Mouse (Mus musculus): ENCODE results near the gene Elmo1. TPM values are rescaled to one million over a fixed set of nuclear protein-coding genes. Genes with fewer than 3 reads are reported as not detected.

Gene Elmo1
- polyA plus RNA-seq, 1 experiment from 2014 or later = 9.1 TPM

DNA sequence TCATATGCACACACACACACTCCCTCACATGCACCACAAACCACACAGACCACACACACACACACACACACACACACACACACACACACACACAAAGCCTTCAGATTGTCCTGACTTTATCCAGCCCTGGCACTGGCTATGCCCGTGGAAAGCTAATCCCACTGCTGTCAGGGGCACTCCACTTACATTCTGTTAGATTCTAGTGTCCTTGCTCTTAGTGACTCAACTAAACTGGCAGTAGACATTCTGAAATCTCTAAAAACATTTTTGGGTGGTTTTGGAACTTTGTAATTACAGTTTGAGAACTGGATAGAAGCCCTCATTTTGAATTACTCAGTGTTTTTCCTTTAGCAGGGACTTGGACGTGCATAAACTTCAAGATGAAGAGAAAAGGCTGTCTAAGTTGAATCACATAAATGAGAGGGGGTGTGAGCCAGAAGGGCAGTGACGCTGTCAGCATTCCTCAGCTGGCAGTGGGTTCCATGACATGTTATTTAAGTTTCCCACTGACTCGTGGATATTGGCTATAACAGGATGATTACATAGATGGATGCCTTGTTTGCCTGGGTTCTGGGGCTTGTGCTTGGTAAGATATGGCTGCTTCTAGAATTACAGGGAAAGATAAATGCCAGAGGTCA, 127.2 kb downstream of the Elmo1 start:
- 71% methylated on average over 4 of the region's 4 CpGs for WGBS
- Histone ChIP-seq H3K27ac (no peak overlapping the region), H3K4me3 (no peak overlapping the region), H3K9me3 (replicated peaks) (no peaks in the 10 kb centered on the region), H3K36me3 (no peaks in the 10 kb centered on the region), H3K4me1 (no peaks in the 10 kb centered on the region), H3K27me3 (ENCODE audit: low read depth, poor library complexity, severe bottlenecking) (no peaks in the 10 kb centered on the region)
- no peak for DNase-seq (ENCODE audit: low spot score)

DNA sequence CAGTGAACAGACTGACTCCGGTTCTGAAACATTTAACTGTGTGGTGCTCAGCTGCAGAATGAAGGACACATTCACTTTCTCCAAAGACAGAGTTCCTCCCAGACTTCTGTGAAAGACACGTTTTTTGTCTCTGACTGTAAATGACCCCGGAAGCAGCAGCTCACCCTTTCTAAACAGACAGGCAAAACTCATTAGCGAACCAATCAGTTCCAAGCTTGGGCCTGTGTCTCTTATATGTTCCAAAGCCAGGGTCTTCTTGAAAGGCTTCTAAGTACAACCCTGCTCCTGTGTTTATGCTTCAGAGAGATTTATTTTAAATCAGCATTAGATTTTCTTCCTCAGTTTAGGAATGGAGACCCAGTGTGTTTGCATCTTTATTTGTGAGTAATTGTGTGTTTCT, 127.7 kb downstream of the Elmo1 start:
- no peak overlapping the region for H3K4me3 ChIP-seq
- WGBS = 67% methylated on average over 4 of the region's 4 CpGs
- H3K9me3 ChIP-seq (replicated peaks) = no peaks in the 10 kb centered on the region
- no peak for DNase-seq (ENCODE audit: low spot score)
- H3K4me1 ChIP-seq = no peaks in the 10 kb centered on the region
- H3K27ac ChIP-seq = no peak overlapping the region
- H3K36me3 ChIP-seq = no peaks in the 10 kb centered on the region
- H3K27me3 ChIP-seq (ENCODE audit: low read depth, poor library complexity, severe bottlenecking) = no peaks in the 10 kb centered on the region

DNA sequence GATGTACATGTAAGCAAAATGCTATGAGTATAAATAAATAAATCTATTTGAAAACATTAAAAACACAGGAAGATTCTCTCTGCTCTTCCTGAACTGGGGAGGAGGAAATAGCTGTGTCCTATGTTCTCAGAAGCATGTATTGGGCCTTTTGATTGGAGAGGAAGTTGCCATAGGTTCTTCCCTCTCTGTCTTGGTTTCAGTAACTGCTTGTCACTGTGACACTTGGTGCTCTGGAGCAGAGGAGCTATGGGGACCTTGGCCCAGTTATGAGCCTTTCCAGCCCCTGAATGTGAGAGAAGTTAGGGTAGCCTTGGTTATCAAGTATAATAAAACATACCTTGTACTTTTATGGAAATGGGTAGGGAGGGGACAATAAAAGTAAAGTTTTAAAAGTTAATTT, 130.0 kb downstream of the Elmo1 start:
- H3K27me3 ChIP-seq (ENCODE audit: low read depth, poor library complexity, severe bottlenecking) = no peaks in the 10 kb centered on the region
- no peak overlapping the region for H3K27ac ChIP-seq
- no peak overlapping the region for H3K4me3 ChIP-seq
- DNase-seq (ENCODE audit: low spot score) = no peak
- no peaks in the 10 kb centered on the region for H3K36me3 ChIP-seq
- H3K4me1 ChIP-seq = no peaks in the 10 kb centered on the region
- no peaks in the 10 kb centered on the region for H3K9me3 ChIP-seq (replicated peaks)

DNA sequence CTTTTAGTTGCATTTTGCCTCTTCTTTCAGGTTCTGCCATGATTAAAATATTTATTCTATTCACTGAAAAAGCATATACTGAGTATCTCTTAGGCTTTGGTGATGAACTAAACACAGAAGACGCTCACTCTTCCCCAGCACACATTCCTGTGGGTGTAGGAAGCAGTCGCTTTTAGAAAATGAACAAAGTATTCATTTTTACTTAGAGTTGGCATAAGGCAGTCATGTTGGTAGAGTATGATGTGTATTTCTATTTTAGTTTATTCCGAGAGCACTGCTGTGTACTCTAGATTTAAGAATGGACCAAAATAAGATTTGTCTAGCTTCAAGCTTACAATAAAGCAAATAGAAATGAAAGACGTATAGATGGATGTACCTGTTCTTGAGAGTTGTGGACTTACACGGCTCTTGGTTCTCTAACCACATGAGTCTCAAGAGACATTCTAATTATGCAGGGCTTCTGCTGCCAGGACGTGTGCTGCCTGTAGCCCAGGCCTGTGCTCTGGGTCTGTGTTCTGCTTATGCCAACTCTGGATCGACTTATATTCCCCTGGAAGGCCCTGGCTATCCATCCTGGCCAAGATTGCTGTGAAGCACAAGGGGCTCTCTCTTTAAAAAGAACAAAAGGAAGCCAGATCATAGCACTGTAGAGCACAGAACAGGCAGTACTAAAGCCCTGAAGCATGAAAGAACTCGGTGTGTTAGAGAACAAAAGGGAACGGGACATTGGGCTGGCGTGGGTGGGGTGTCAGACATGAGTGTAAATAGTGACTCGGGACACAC, 137.7 kb downstream of the Elmo1 start:
- H3K9me3 ChIP-seq (replicated peaks) = no peaks in the 10 kb centered on the region
- H3K36me3 ChIP-seq = no peaks in the 10 kb centered on the region
- WGBS = 89% methylated on average over 11 of the region's 11 CpGs
- H3K27ac ChIP-seq = no peak overlapping the region
- H3K4me1 ChIP-seq = no peaks in the 10 kb centered on the region
- DNase-seq (ENCODE audit: low spot score) = no peak
- no peaks in the 10 kb centered on the region for H3K27me3 ChIP-seq (ENCODE audit: low read depth, poor library complexity, severe bottlenecking)
- no peak overlapping the region for H3K4me3 ChIP-seq

DNA sequence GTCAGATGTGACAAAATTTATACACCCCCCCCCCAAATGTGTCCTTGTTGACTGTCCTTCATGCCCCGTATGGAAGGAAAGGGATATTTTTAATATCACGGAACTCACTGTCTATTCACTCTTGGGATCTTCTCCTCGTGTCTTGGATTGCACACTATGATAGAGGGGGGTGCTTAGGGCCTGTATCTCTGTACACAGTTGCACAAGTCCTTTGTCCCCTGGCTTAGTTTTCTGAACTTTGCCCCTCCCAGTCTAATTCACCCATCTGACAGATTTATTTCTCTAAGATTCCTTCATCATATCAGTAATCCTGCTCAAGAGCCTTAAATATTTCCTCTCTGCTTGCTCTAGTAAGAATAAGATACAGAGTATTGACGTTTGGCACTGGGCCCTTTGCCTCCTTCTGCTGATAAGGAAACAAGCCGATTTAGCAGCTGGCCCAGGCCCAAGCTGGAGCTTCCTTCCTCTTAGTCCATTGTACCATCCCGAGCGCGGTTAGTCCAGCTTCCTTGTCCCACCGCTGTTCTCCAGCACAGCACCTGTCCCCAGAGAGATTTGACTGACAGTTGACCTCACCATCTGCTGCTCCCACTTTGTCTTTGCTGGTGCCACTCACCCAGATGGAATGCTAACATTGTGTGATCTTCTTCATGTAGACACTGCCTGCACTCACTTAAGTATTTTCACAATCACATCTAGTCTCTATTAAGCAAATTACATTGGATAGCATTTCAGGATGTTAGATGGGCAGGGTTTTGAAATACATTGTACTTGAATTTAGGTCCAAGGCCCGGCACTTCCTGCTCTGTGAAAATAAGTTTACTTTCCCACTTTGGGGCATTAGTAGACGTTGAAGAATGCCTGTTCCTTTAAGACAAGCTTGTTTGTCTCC, 141.7 kb downstream of the Elmo1 start:
- no peak for DNase-seq (ENCODE audit: low spot score)
- Histone ChIP-seq H3K27me3 (ENCODE audit: low read depth, poor library complexity, severe bottlenecking) (no peaks in the 10 kb centered on the region), H3K36me3 (no peaks in the 10 kb centered on the region), H3K9me3 (replicated peaks) (no peaks in the 10 kb centered on the region), H3K27ac (no peak overlapping the region), H3K4me1 (no peaks in the 10 kb centered on the region), H3K4me3 (no peak overlapping the region)
- WGBS = 86% methylated on average over 11 of the region's 11 CpGs

DNA sequence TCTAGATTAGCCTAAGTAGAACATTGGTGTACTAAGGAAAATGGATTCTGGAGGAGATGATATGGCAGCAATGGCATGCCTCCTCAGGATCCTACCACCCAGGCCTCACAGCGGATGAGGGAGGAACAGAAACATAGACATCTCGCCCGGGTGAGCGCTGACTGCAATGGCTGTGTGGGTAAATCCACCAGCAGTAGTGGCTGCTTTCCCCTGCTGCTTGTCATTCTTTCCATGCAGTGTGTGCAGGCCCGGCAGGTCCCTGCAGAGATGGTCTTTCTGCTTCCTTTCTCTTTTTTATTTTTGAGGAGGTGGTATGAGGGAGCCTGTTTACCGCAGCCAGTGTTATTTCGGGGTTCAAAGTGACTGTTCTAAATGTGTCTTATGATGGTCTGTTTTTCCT, 143.3 kb downstream of the Elmo1 start:
- no peaks in the 10 kb centered on the region for H3K36me3 ChIP-seq
- 89% methylated on average over 7 of the region's 7 CpGs for WGBS
- H3K9me3 ChIP-seq (replicated peaks) = no peaks in the 10 kb centered on the region
- no peak for DNase-seq (ENCODE audit: low spot score)
- no peak overlapping the region for H3K27ac ChIP-seq
- peaks cover 8% of the 10 kb centered on the region; the same call in 1 of the 2 replicates for H3K4me1 ChIP-seq
- no peaks in the 10 kb centered on the region for H3K27me3 ChIP-seq (ENCODE audit: low read depth, poor library complexity, severe bottlenecking)
- H3K4me3 ChIP-seq = no peak overlapping the region

DNA sequence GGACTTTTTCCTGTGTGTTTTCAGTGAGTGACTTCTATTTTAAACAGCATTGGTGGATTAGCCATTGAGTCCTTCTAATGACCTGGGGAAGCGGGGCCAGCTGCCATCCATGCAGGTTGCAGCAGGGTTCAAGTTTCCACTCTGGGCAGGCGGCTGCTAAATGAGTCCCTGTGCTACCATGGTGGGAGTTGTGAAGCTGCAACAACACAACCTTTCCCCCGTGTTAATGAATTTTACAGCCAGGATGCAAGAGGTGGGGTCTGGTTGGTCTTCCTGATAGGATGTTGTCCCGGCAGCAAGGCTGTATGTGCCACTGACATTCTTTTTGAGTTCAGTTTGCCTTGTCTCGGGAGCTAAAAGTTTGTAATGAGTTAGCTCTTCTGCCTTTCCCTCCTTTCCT, 147.2 kb downstream of the Elmo1 start:
- H3K4me3 ChIP-seq = no peak overlapping the region
- no peaks in the 10 kb centered on the region for H3K36me3 ChIP-seq
- no peak for DNase-seq (ENCODE audit: low spot score)
- no peaks in the 10 kb centered on the region for H3K9me3 ChIP-seq (replicated peaks)
- no peaks in the 10 kb centered on the region for H3K27me3 ChIP-seq (ENCODE audit: low read depth, poor library complexity, severe bottlenecking)
- peaks cover 8% of the 10 kb centered on the region; the same call in 1 of the 2 replicates for H3K4me1 ChIP-seq
- no peak overlapping the region for H3K27ac ChIP-seq
- WGBS = 68% methylated on average over 5 of the region's 5 CpGs

DNA sequence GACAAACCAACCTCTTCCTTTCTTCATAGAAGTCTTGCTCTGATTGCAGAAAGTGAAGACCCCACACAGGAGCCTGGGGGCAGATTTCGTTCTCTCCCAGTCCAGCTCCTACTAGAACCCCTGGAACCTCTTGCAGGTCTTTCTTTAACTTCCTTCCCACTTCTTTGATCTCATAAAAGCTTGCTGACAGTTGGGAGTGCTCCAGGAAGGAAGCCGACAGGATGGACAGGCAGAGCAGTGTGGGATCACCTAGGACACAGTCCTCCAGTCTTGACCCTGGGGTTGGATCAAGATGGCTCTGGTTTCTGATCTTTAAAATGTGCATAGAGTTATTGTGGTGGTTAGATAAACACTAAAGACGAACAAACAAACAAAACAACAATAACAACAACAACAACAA, 147.8 kb downstream of the Elmo1 start:
- no peak for DNase-seq (ENCODE audit: low spot score)
- no peak overlapping the region for H3K27ac ChIP-seq
- H3K4me1 ChIP-seq = peaks cover 8% of the 10 kb centered on the region; the same call in 1 of the 2 replicates
- no peak overlapping the region for H3K4me3 ChIP-seq
- no peaks in the 10 kb centered on the region for H3K36me3 ChIP-seq
- H3K27me3 ChIP-seq (ENCODE audit: low read depth, poor library complexity, severe bottlenecking) = no peaks in the 10 kb centered on the region
- no peaks in the 10 kb centered on the region for H3K9me3 ChIP-seq (replicated peaks)
- 68% methylated on average over 3 of the region's 3 CpGs for WGBS

DNA sequence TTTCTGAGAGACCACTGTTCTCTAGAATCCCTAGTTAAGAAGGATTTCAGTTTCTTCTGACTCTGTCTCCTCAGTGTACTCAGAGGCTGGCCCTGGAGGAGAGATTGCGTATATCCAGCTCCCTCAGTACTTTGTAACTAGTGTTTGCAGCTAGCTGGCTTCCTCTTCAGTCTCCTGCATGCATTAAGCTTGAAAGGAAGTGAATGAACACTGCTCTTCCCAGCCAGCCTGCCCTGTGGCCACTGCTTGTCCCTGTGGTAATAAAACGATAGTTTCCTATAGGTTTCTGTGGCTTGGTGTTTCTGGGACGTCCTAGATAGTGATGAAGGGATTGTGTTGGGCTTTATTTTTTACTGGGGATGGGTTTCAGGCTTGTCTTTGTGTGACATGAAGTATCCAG, 148.3 kb downstream of the Elmo1 start:
- Histone ChIP-seq H3K27me3 (ENCODE audit: low read depth, poor library complexity, severe bottlenecking) (no peaks in the 10 kb centered on the region), H3K27ac (no peak overlapping the region), H3K36me3 (no peaks in the 10 kb centered on the region), H3K4me3 (no peak overlapping the region), H3K4me1 (peaks cover 8% of the 10 kb centered on the region; the same call in 1 of the 2 replicates), H3K9me3 (replicated peaks) (no peaks in the 10 kb centered on the region)
- 78% methylated on average over 3 of the region's 3 CpGs for WGBS
- DNase-seq (ENCODE audit: low spot score) = no peak

DNA sequence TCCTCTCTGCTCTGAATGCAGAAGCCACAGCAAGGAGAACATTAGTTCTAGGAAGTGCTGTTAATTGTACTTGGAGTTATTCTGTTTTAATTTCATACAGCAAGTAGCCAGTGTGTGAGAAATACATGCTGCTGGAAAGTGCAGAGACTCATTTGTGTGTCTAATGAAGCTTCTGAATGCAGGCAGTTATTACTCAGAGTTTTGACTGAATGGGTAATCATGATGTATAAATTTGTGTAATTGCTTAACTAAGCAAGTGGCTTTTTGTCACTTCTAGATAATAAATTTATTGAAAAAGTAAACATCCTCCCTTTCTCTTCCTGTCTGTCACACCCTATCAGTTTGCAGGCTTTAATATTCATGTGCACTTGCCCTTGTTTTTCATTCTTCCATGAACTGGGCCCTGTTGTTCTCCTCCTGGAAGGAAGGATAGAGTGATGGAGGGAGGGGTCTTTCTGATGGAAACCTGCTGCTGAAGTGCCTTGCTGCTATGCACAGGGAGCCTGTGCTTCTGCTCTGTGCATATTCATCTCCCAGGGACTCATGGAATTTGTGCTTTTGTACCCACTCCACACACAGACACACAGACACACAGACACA, 159.8 kb downstream of the Elmo1 start:
- no peak for DNase-seq (ENCODE audit: low spot score)
- Histone ChIP-seq H3K27ac (no peak overlapping the region), H3K4me1 (peaks cover 8% of the 10 kb centered on the region; the same call in 1 of the 2 replicates), H3K4me3 (no peak overlapping the region), H3K36me3 (no peaks in the 10 kb centered on the region), H3K27me3 (ENCODE audit: low read depth, poor library complexity, severe bottlenecking) (no peaks in the 10 kb centered on the region), H3K9me3 (replicated peaks) (no peaks in the 10 kb centered on the region)

DNA sequence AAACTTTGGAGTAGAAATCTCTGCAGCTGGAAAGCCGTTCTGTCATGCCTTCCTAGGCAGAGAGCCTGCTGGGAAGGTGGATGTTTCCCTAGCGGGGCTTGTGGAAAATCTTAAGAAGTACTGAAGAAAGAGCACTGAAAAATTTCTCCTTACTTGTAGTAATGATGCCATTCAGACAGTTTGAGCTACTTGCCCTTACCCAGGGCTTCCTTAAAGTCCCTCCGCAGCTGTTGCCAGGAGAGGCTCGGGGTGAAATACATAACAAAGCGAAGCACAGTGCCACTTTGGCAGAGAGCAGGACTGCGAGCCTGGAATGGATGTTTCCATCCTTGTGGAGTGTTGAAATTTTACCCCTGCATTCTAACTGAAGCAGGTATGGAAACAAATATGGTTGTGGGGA, 164.5 kb downstream of the Elmo1 start:
- no peak for DNase-seq (ENCODE audit: low spot score)
- Histone ChIP-seq H3K4me3 (no peak overlapping the region), H3K9me3 (replicated peaks) (no peaks in the 10 kb centered on the region), H3K27ac (no peak overlapping the region), H3K36me3 (no peaks in the 10 kb centered on the region), H3K27me3 (ENCODE audit: low read depth, poor library complexity, severe bottlenecking) (no peaks in the 10 kb centered on the region), H3K4me1 (peaks cover 8% of the 10 kb centered on the region; the same call in 1 of the 2 replicates)
- 83% methylated on average over 6 of the region's 6 CpGs for WGBS

DNA sequence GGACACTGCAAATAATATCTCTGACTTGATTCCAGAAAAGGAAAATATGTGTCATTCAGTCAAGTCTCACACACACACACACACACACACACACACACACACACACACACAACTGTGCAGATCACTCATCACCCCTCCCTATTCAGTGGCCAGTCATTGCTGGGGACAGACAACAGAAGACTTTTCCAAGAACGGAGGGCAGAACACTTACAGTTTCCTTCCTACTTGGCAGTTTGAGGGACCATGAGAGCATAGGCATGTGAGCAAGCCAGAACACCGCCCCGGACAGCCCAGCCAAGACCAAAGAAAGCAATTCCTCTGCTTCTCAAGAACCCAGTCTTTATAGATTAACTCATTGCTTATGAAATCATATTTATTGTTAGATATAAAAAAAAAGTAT, 165.0 kb downstream of the Elmo1 start:
- WGBS = 94% methylated on average over 3 of the region's 3 CpGs
- Histone ChIP-seq H3K9me3 (replicated peaks) (no peaks in the 10 kb centered on the region), H3K4me1 (peaks cover 8% of the 10 kb centered on the region; the same call in 1 of the 2 replicates), H3K27ac (no peak overlapping the region), H3K4me3 (no peak overlapping the region), H3K36me3 (no peaks in the 10 kb centered on the region), H3K27me3 (ENCODE audit: low read depth, poor library complexity, severe bottlenecking) (no peaks in the 10 kb centered on the region)
- DNase-seq (ENCODE audit: low spot score) = no peak
